Mouse (Mus musculus) lung, postnatal 0 days (tissue): ENCODE measurements at regions not wholly inside any gene's neighbourhood (a gene's known extent, or its start where the extent isn't known, plus 50 kb on each side); places are given as distances from the start of the nearest gene placed in this dataset.

Experiments used
- ATAC-seq: fragments of 200-750 bp; cut with Nextera tagmentation; 2 replicates; pipeline ENCODE4 v1.8.0; 2017; ENCODE audit warnings: moderate library complexity
- DNase-seq: peaks from one replicate; pipeline ENCODE4 v3.0.0-alpha.2; 2016; ENCODE audit warnings: low spot score
- H3K27ac ChIP-seq: fragments of 300-500 bp; sonication (generic); 2 replicates; pipeline ENCODE4 v1.5.1; 2014; ENCODE audit warnings: antibody characterized with exemption, mild to moderate bottlenecking, low read length, mixed read lengths
- H3K27me3 ChIP-seq: fragments of 300-500 bp; sonication (generic); replicated peaks from 2 replicates; pipeline ENCODE4 v1.6.1; 2014; ENCODE audit warnings: low read length, mixed read lengths; ENCODE audit not compliant: insufficient read depth
- H3K36me3 ChIP-seq: fragments of 300-500 bp; sonication (generic); 2 replicates; pipeline ENCODE4 v1.6.1; 2014; ENCODE audit warnings: low read length, mixed read lengths; ENCODE audit not compliant: insufficient read depth
- H3K4me1 ChIP-seq: fragments of 300-500 bp; sonication (generic); 2 replicates; pipeline ENCODE4 v1.6.1; 2014; ENCODE audit warnings: antibody characterized with exemption, low read depth, low read length, mixed read lengths; ENCODE audit not compliant: insufficient read depth
- H3K4me2 ChIP-seq: fragments of 300-500 bp; sonication (generic); replicated peaks from 2 replicates; pipeline ENCODE4 v1.6.1; 2014; ENCODE audit warnings: low read depth, mild to moderate bottlenecking, low read length, moderate library complexity, mixed read lengths
- H3K4me3 ChIP-seq: fragments of 300-500 bp; sonication (generic); 2 replicates; pipeline ENCODE4 v1.5.1; 2014; ENCODE audit warnings: low read depth, low read length
- H3K9ac ChIP-seq: fragments of 300-500 bp; sonication (generic); replicated peaks from 2 replicates; pipeline ENCODE4 v1.6.1; 2014; ENCODE audit warnings: low read depth, mild to moderate bottlenecking
- H3K9me3 ChIP-seq: fragments of 300-500 bp; sonication (generic); 2 replicates; pipeline ENCODE4 v1.6.1; 2016; ENCODE audit warnings: low read length, mixed read lengths
- CTCF ChIP-seq: IDR thresholded peaks from 2 replicates; pipeline ENCODE4 v1.5.1; 2016; ENCODE audit warnings: antibody characterized with exemption, mild to moderate bottlenecking
- EP300 ChIP-seq: IDR thresholded peaks from 2 replicates; pipeline ENCODE4 v1.6.1; 2016; ENCODE audit warnings: antibody characterized with exemption, mild to moderate bottlenecking, control low read depth
- WGBS: fragments of 180-500 bp; shearing (Covaris S2); extraction: QIAGEN DNeasy Blood & Tissue Kit; methylation state at CpG from one replicate; pipeline ENCODE4 v1.1.7; 2014; 5-methylcytosine and 5-hydroxymethylcytosine counted together

- H3K27ac ChIP-seq: no peak overlapping the region
Measured at GRCm38 (mm10) chr14:25196820-25197219, 262.2 kb upstream of the Zmiz1 start.

GRCm38 (mm10) chr14:25199900-25200299 lies 259.1 kb upstream of the Zmiz1 start:
- Histone ChIP-seq H3K27me3 (no peaks in the 10 kb centered on the region), H3K27ac (no peak overlapping the region), H3K4me2 (no peak overlapping the region), H3K9ac (no peak overlapping the region), H3K36me3 (no peaks in the 10 kb centered on the region), H3K4me3 (no peak overlapping the region), H3K9me3 (no peaks in the 10 kb centered on the region), H3K4me1 (peaks cover 11% of the 10 kb centered on the region)
- 82% methylated on average over 3 of the region's 3 CpGs for WGBS
- no peak for ATAC-seq
- no peak for TF ChIP-seq EP300
- TF ChIP-seq CTCF: no peak
- DNase-seq: no peak

More at GRCm38 (mm10) chr14:25196820-25197219, 262.2 kb upstream of the Zmiz1 start:
- no peak overlapping the region for H3K4me2 ChIP-seq
- no peak overlapping the region for H3K9ac ChIP-seq
- H3K4me1 ChIP-seq: peaks cover 11% of the 10 kb centered on the region
- H3K4me3 ChIP-seq: no peak overlapping the region
- 31% methylated on average over 5 of the region's 5 CpGs for WGBS
- no peak for TF ChIP-seq CTCF
- TF ChIP-seq EP300: peak; percentile 52
- H3K36me3 ChIP-seq: no peaks in the 10 kb centered on the region
- no peaks in the 10 kb centered on the region for H3K27me3 ChIP-seq
- peak; percentile 57 for DNase-seq
- H3K9me3 ChIP-seq: no peaks in the 10 kb centered on the region
- peak; percentile 89 for ATAC-seq

- no peaks in the 10 kb centered on the region for H3K36me3 ChIP-seq
- no peaks in the 10 kb centered on the region for H3K9me3 ChIP-seq
- WGBS: 41% methylated on average over 4 of the region's 4 CpGs
- no peak for TF ChIP-seq EP300
- no peak for TF ChIP-seq CTCF
- H3K27ac ChIP-seq: no peak overlapping the region
- H3K9ac ChIP-seq: no peak overlapping the region
- peak; percentile 57 for DNase-seq
- no peak overlapping the region for H3K4me2 ChIP-seq
- ATAC-seq: peak; percentile 35; the same call in 1 of the 2 replicates
- no peak overlapping the region for H3K4me3 ChIP-seq
- H3K4me1 ChIP-seq: peaks cover 11% of the 10 kb centered on the region
- no peaks in the 10 kb centered on the region for H3K27me3 ChIP-seq
Measured at GRCm38 (mm10) chr14:25200656-25201179, 258.3 kb upstream of the Zmiz1 start.

GRCm38 (mm10) chr14:25202312-25202711 lies 256.7 kb upstream of the Zmiz1 start:
- Histone ChIP-seq H3K27me3 (no peaks in the 10 kb centered on the region), H3K4me3 (no peak overlapping the region), H3K9ac (no peak overlapping the region), H3K4me2 (no peak overlapping the region), H3K4me1 (peaks cover 11% of the 10 kb centered on the region), H3K36me3 (no peaks in the 10 kb centered on the region), H3K9me3 (no peaks in the 10 kb centered on the region), H3K27ac (no peak overlapping the region)
- ATAC-seq: no peak
- WGBS: 27% methylated on average over 2 of the region's 2 CpGs
- DNase-seq: no peak
- TF ChIP-seq CTCF (peak; percentile 52), EP300 (no peak)

GRCm38 (mm10) chr14:25204091-25204490 lies 254.9 kb upstream of the Zmiz1 start:
- Histone ChIP-seq H3K27ac (no peak overlapping the region), H3K27me3 (no peaks in the 10 kb centered on the region), H3K36me3 (no peaks in the 10 kb centered on the region), H3K4me3 (no peak overlapping the region), H3K4me1 (peaks cover 11% of the 10 kb centered on the region), H3K9ac (no peak overlapping the region), H3K4me2 (no peak overlapping the region), H3K9me3 (no peaks in the 10 kb centered on the region)
- WGBS: 93% methylated on average over 5 of the region's 5 CpGs
- no peak for TF ChIP-seq CTCF
- no peak for TF ChIP-seq EP300
- no peak for ATAC-seq
- DNase-seq: no peak

GRCm38 (mm10) chr14:25206855-25207254 lies 252.1 kb upstream of the Zmiz1 start:
- TF ChIP-seq EP300: no peak
- no peak for TF ChIP-seq CTCF
- Histone ChIP-seq H3K27me3 (no peaks in the 10 kb centered on the region), H3K4me2 (no peak overlapping the region), H3K4me1 (no peaks in the 10 kb centered on the region), H3K4me3 (no peak overlapping the region), H3K27ac (no peak overlapping the region), H3K36me3 (no peaks in the 10 kb centered on the region), H3K9ac (no peak overlapping the region), H3K9me3 (no peaks in the 10 kb centered on the region)
- no peak for ATAC-seq
- no peak for DNase-seq
- WGBS: 74% methylated on average over 4 of the region's 4 CpGs

- no peaks in the 10 kb centered on the region for H3K9me3 ChIP-seq
- H3K36me3 ChIP-seq: no peaks in the 10 kb centered on the region
- no peak overlapping the region for H3K9ac ChIP-seq
- no peak overlapping the region for H3K4me2 ChIP-seq
- H3K4me3 ChIP-seq: no peak overlapping the region
- H3K27me3 ChIP-seq: no peaks in the 10 kb centered on the region
- 68% methylated on average over 5 of the region's 5 CpGs for WGBS
- no peak overlapping the region for H3K27ac ChIP-seq
- ATAC-seq (no peak), DNase-seq (no peak)
- TF ChIP-seq CTCF (no peak), EP300 (no peak)
- H3K4me1 ChIP-seq: no peaks in the 10 kb centered on the region
Measured at GRCm38 (mm10) chr14:25207422-25207821, 251.6 kb upstream of the Zmiz1 start.
